Mouse (Mus musculus): Measurements from ENCODE around the gene Rhox4a2.
"Not testable (repeated sequence)": the region's sequence is repeated elsewhere in the genome, so short reads cannot be mapped to it uniquely, and the experiment has no call there.

The Rhox4a2 gene

DNA sequence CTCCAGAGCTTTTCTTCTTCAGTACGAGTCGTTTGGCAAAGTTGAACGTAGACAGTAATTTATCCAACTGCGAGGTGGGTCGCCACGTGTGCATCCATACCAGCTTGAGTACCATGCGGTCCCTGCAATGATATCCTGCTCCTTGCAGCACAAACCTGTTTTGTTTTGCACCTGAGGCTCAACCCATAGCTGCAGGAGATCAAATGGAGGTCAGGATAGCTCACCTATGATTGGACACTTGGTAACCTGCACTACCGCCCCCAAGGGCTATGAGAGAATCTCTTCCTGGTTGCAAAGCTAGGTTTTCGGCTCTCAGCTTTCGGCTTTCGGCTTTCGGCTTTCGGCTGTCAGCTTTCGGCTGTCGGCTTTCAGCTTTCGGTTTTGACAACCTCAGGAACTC lies at the start of gene Rhox4a2:
Gene Rhox4a2 (plus strand): TSS at position 301 of the 400 bp plus-strand sequence.
- DNase-seq: not testable (repeated sequence)

GRCm38 (mm10) chrX:37379728-37380127 lies 10.9 kb upstream of the Rhox4a2 start, which contains the start of gene Rhox3a2:
Gene Rhox3a2, plus strand, starts transcription at chrX:37380028.
- not testable (repeated sequence) for DNase-seq

- DNase-seq: not testable (repeated sequence)
These were observed 21.1 kb downstream of the Rhox4a2 start, which contains the start of gene Rhox2b for GRCm38 (mm10) chrX:37411767-37412166. Gene Rhox2b, plus strand, starts transcription at chrX:37412067.

DNA sequence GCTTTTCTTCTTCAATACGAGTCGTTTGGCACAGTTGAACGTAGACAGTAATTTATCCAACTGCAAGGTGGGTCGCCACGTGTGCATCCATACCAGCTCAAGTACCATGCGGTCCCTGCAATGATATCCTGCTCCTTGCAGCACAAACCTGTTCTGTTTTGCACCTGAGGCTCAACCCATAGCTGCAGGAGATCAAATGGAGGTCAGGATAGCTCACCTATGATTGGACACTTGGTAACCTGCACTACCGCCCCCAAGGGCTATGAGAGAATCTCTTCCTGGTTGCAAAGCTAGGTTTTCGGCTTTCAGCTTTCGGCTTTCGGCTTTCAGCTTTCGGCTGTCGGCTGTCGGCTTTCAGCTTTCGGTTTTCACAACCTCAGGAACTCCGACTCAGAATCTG lies 41.5 kb downstream of the Rhox4a2 start, which contains the start of gene Rhox4b:
Gene Rhox4b (plus strand): TSS at position 301 of the 400 bp plus-strand sequence.
- not testable (repeated sequence) for DNase-seq

All from right cerebral cortex, postnatal 14 days (tissue).